Mouse (Mus musculus) forebrain, embryonic 10.5 days (tissue): ENCODE results near the gene Fank1. TPM values are rescaled to one million over a fixed set of nuclear protein-coding genes. Genes with fewer than 3 reads are reported as not detected.

Experiments used
- DNase-seq: peaks from one replicate; pipeline ENCODE4 v3.0.0-alpha.2; 2017; ENCODE audit warnings: low spot score; ENCODE audit errors: extremely low spot score
- H3K27ac ChIP-seq: fragments of 300-500 bp; sonication (generic); 2 replicates; pipeline ENCODE4 v1.5.1; 2016; ENCODE audit warnings: mild to moderate bottlenecking
- H3K27me3 ChIP-seq: fragments of 300-500 bp; sonication (generic); 2 replicates; pipeline ENCODE4 v1.6.1; 2016; ENCODE audit warnings: mild to moderate bottlenecking; ENCODE audit not compliant: poor library complexity, severe bottlenecking
- H3K36me3 ChIP-seq: fragments of 300-500 bp; sonication (generic); replicated peaks from 2 replicates; pipeline ENCODE4 v1.6.1; 2016; ENCODE audit warnings: mild to moderate bottlenecking, moderate library complexity
- H3K4me1 ChIP-seq: fragments of 300-500 bp; sonication (generic); 2 replicates; pipeline ENCODE4 v1.6.1; 2016
- H3K4me3 ChIP-seq: fragments of 300-500 bp; sonication (generic); 2 replicates; pipeline ENCODE4 v1.5.1; 2016; ENCODE audit warnings: mild to moderate bottlenecking, moderate library complexity
- H3K9me3 ChIP-seq: fragments of 300-500 bp; sonication (generic); 2 replicates; pipeline ENCODE4 v1.6.1; 2016; ENCODE audit warnings: mild to moderate bottlenecking, moderate library complexity
- WGBS: fragments of 180-500 bp; shearing (Covaris S2); methylation state at CpG from one replicate; pipeline ENCODE4 v1.1.7; 2016; 5-methylcytosine and 5-hydroxymethylcytosine counted together
- polyA plus RNA-seq: library from polyadenylated mRNA; unstranded; fragments of >200 nt; fragmentation: Nextera tagmentation; extraction: Ambion mirVana; gene quantifications from 2 replicates; pipeline ENCODE4 v1.2.1, GENCODE M21; 2016

Gene Fank1
- polyA plus RNA-seq, 1 experiment from 2014 or later, result 1.0 TPM

- Histone ChIP-seq H3K9me3 (no peaks in the 10 kb centered on the region), H3K4me3 (no peak overlapping the region), H3K4me1 (no peaks in the 10 kb centered on the region), H3K36me3 (no peaks in the 10 kb centered on the region), H3K27ac (no peak overlapping the region), H3K27me3 (no peaks in the 10 kb centered on the region)
- WGBS, result 84% methylated on average over 6 of the region's 6 CpGs
- no peak for DNase-seq
Observed at GRCm38 (mm10) chr7:133801823-133802222, 25.2 kb downstream of the Fank1 start.

GRCm38 (mm10) chr7:133805614-133806175, 29.0 kb downstream of the Fank1 start:
- no peak overlapping the region for H3K27ac ChIP-seq

GRCm38 (mm10) chr7:133812927-133813326, 36.3 kb downstream of the Fank1 start:
- Histone ChIP-seq H3K4me3 (no peak overlapping the region), H3K27ac (no peak overlapping the region), H3K27me3 (no peaks in the 10 kb centered on the region), H3K9me3 (no peaks in the 10 kb centered on the region), H3K36me3 (no peaks in the 10 kb centered on the region), H3K4me1 (no peaks in the 10 kb centered on the region)
- no peak for DNase-seq
- 81% methylated on average over 7 of the region's 7 CpGs for WGBS

More at GRCm38 (mm10) chr7:133805614-133806175, 29.0 kb downstream of the Fank1 start:
- 54% methylated on average over 7 of the region's 7 CpGs for WGBS
- no peaks in the 10 kb centered on the region for H3K36me3 ChIP-seq
- H3K4me1 ChIP-seq, result no peaks in the 10 kb centered on the region
- no peak overlapping the region for H3K4me3 ChIP-seq
- no peaks in the 10 kb centered on the region for H3K9me3 ChIP-seq
- DNase-seq, result peak; percentile 37
- H3K27me3 ChIP-seq, result no peaks in the 10 kb centered on the region

GRCm38 (mm10) chr7:133813331-133813730, 36.7 kb downstream of the Fank1 start:
- 87% methylated on average over 4 of the region's 4 CpGs for WGBS
- DNase-seq, result no peak
- H3K27me3 ChIP-seq, result no peaks in the 10 kb centered on the region
- no peak overlapping the region for H3K27ac ChIP-seq
- H3K36me3 ChIP-seq, result no peaks in the 10 kb centered on the region
- H3K4me1 ChIP-seq, result no peaks in the 10 kb centered on the region
- H3K4me3 ChIP-seq, result no peak overlapping the region
- H3K9me3 ChIP-seq, result no peaks in the 10 kb centered on the region

- no peak for DNase-seq
- 87% methylated on average over 6 of the region's 6 CpGs for WGBS
- Histone ChIP-seq H3K9me3 (peaks cover 4% of the 10 kb centered on the region), H3K27ac (no peak overlapping the region), H3K36me3 (no peaks in the 10 kb centered on the region), H3K4me1 (0 out of 2 replicates have a peak, but pooled peaks cover 4% of the 10 kb centered on the region), H3K27me3 (no peaks in the 10 kb centered on the region), H3K4me3 (no peak overlapping the region)
Observed at GRCm38 (mm10) chr7:133823751-133824150, 47.1 kb downstream of the Fank1 start.

GRCm38 (mm10) chr7:133824579-133824978, 47.9 kb downstream of the Fank1 start:
- Histone ChIP-seq H3K4me1 (0 out of 2 replicates have a peak, but pooled peaks cover 4% of the 10 kb centered on the region), H3K36me3 (no peaks in the 10 kb centered on the region), H3K27ac (no peak overlapping the region), H3K4me3 (no peak overlapping the region), H3K9me3 (peaks cover 4% of the 10 kb centered on the region), H3K27me3 (no peaks in the 10 kb centered on the region)
- DNase-seq, result no peak
- 93% methylated on average over 2 of the region's 2 CpGs for WGBS

- no peaks in the 10 kb centered on the region for H3K36me3 ChIP-seq
- H3K27me3 ChIP-seq, result no peaks in the 10 kb centered on the region
- WGBS, result 66% methylated on average over 4 of the region's 4 CpGs
- no peak overlapping the region for H3K27ac ChIP-seq
- peaks cover 4% of the 10 kb centered on the region for H3K9me3 ChIP-seq
- no peak for DNase-seq
- H3K4me1 ChIP-seq, result 0 out of 2 replicates have a peak, but pooled peaks cover 4% of the 10 kb centered on the region
- H3K4me3 ChIP-seq, result no peak overlapping the region
Observed at GRCm38 (mm10) chr7:133828514-133828913, 51.9 kb downstream of the Fank1 start.

GRCm38 (mm10) chr7:133829579-133829978, 52.9 kb downstream of the Fank1 start:
- Histone ChIP-seq H3K27ac (no peak overlapping the region), H3K4me1 (0 out of 2 replicates have a peak, but pooled peaks cover 4% of the 10 kb centered on the region), H3K36me3 (no peaks in the 10 kb centered on the region), H3K27me3 (no peaks in the 10 kb centered on the region), H3K4me3 (no peak overlapping the region), H3K9me3 (no peaks in the 10 kb centered on the region)
- DNase-seq, result no peak
- WGBS, result 85% methylated on average over 7 of the region's 7 CpGs

- no peak overlapping the region for H3K4me3 ChIP-seq
- DNase-seq, result no peak
- no peaks in the 10 kb centered on the region for H3K9me3 ChIP-seq
- H3K27ac ChIP-seq, result no peak overlapping the region
- H3K27me3 ChIP-seq, result no peaks in the 10 kb centered on the region
- H3K36me3 ChIP-seq, result no peaks in the 10 kb centered on the region
- no peaks in the 10 kb centered on the region for H3K4me1 ChIP-seq
- 87% methylated on average over 4 of the region's 4 CpGs for WGBS
Observed at GRCm38 (mm10) chr7:133839546-133839945, 62.9 kb downstream of the Fank1 start.

GRCm38 (mm10) chr7:133842079-133842478, 65.4 kb downstream of the Fank1 start:
- WGBS, result 81% methylated on average over 6 of the region's 6 CpGs

GRCm38 (mm10) chr7:133847175-133847574, 70.5 kb downstream of the Fank1 start:
- WGBS, result 35% methylated on average over 1 of the region's 1 CpGs
- no peak for DNase-seq
- H3K27ac ChIP-seq, result no peak overlapping the region

More at GRCm38 (mm10) chr7:133842079-133842478, 65.4 kb downstream of the Fank1 start:
- no peaks in the 10 kb centered on the region for H3K4me1 ChIP-seq
- no peaks in the 10 kb centered on the region for H3K27me3 ChIP-seq
- no peak overlapping the region for H3K4me3 ChIP-seq
- H3K9me3 ChIP-seq, result no peaks in the 10 kb centered on the region
- no peak overlapping the region for H3K27ac ChIP-seq
- DNase-seq, result no peak
- no peaks in the 10 kb centered on the region for H3K36me3 ChIP-seq

GRCm38 (mm10) chr7:133848180-133848579, 71.5 kb downstream of the Fank1 start:
- no peaks in the 10 kb centered on the region for H3K36me3 ChIP-seq
- H3K27ac ChIP-seq, result no peak overlapping the region
- H3K27me3 ChIP-seq, result no peaks in the 10 kb centered on the region
- H3K4me3 ChIP-seq, result no peak overlapping the region
- DNase-seq, result no peak
- H3K9me3 ChIP-seq, result no peaks in the 10 kb centered on the region
- no peaks in the 10 kb centered on the region for H3K4me1 ChIP-seq
- WGBS, result 75% methylated on average over 2 of the region's 2 CpGs

More at GRCm38 (mm10) chr7:133847175-133847574, 70.5 kb downstream of the Fank1 start:
- no peaks in the 10 kb centered on the region for H3K27me3 ChIP-seq
- no peak overlapping the region for H3K4me3 ChIP-seq
- no peaks in the 10 kb centered on the region for H3K9me3 ChIP-seq
- H3K36me3 ChIP-seq, result no peaks in the 10 kb centered on the region
- no peaks in the 10 kb centered on the region for H3K4me1 ChIP-seq

GRCm38 (mm10) chr7:133850735-133851134, 74.1 kb downstream of the Fank1 start:
- no peaks in the 10 kb centered on the region for H3K36me3 ChIP-seq
- no peaks in the 10 kb centered on the region for H3K27me3 ChIP-seq
- H3K9me3 ChIP-seq, result no peaks in the 10 kb centered on the region
- DNase-seq, result no peak
- no peaks in the 10 kb centered on the region for H3K4me1 ChIP-seq
- H3K4me3 ChIP-seq, result no peak overlapping the region
- no peak overlapping the region for H3K27ac ChIP-seq

- no peaks in the 10 kb centered on the region for H3K9me3 ChIP-seq
- peak; percentile 76 for DNase-seq
- H3K36me3 ChIP-seq, result no peaks in the 10 kb centered on the region
- H3K27me3 ChIP-seq, result no peaks in the 10 kb centered on the region
- H3K4me1 ChIP-seq, result no peaks in the 10 kb centered on the region
- H3K27ac ChIP-seq, result no peak overlapping the region
- no peak overlapping the region for H3K4me3 ChIP-seq
- 17% methylated on average over 3 of the region's 3 CpGs for WGBS
Observed at GRCm38 (mm10) chr7:133856278-133856677, 79.6 kb downstream of the Fank1 start.
